Mouse (Mus musculus) gastrocnemius, postnatal 10 days (tissue): Measurements from ENCODE around the gene Odf2l. TPM values are rescaled to one million over a fixed set of nuclear protein-coding genes. Genes with fewer than 3 reads are reported as not detected.
A peak's percentile ranks its signal among the peaks of the same experiment; 100 is the strongest.

Experiments used
- DNase-seq: peaks from one replicate; pipeline ENCODE4 v3.0.0; 2021; ENCODE audit warnings: mixed read lengths
- long read RNA-seq, 2 experiments: library from polyadenylated mRNA; stranded (forward); transcript quantifications; one replicate each; pipeline ENCODE4 v2.0.0; 2021
- total RNA-seq, 2 experiments: library from RNA; stranded (reverse); gene quantifications; 2 replicates each; pipeline ENCODE4 v1.2.3; 2021

The Odf2l gene
- total RNA-seq: 10 to 100 TPM in 1 of 2 experiments, 1 to 10 TPM in 1; 5.9 to 15.5 TPM
- long read RNA-seq, experiment 1, partial matches to known transcripts: 1 of 3 reads
- long read RNA-seq, experiment 1, other reads (novel, unspliced or antisense): 2 of 3 reads
- long read RNA-seq, experiment 2, partial matches to known transcripts: 1 of 2 reads
- long read RNA-seq, experiment 2, other reads (novel, unspliced or antisense): 1 of 2 reads

- peak; percentile 98 for DNase-seq
Measured at GRCm38 (mm10) chr3:145118254-145119001, at the start of gene Odf2l. Gene Odf2l, plus strand, starts transcription at chr3:145118588.

GRCm38 (mm10) chr3:145068964-145069363, 49.4 kb upstream of the Odf2l start:
- no peak for DNase-seq

- no peak for DNase-seq
Measured at GRCm38 (mm10) chr3:145072339-145072738, 46.0 kb upstream of the Odf2l start.

GRCm38 (mm10) chr3:145078405-145078804, 40.0 kb upstream of the Odf2l start:
- DNase-seq: no peak

GRCm38 (mm10) chr3:145080904-145081303, 37.5 kb upstream of the Odf2l start:
- no peak for DNase-seq

GRCm38 (mm10) chr3:145083081-145083480, 35.3 kb upstream of the Odf2l start:
- no peak for DNase-seq

GRCm38 (mm10) chr3:145086180-145086579, 32.2 kb upstream of the Odf2l start:
- DNase-seq: no peak

GRCm38 (mm10) chr3:145087857-145088598, 30.4 kb upstream of the Odf2l start:
- DNase-seq: no peak

GRCm38 (mm10) chr3:145099291-145099690, 19.1 kb upstream of the Odf2l start, which contains the start of gene Clca2:
Gene Clca2, minus strand, starts transcription at chr3:145099443.
- DNase-seq: no peak

- DNase-seq: no peak
Measured at GRCm38 (mm10) chr3:145101891-145102555, 16.4 kb upstream of the Odf2l start.

GRCm38 (mm10) chr3:145103321-145103720, 15.1 kb upstream of the Odf2l start:
- no peak for DNase-seq

GRCm38 (mm10) chr3:145103770-145104169, 14.6 kb upstream of the Odf2l start:
- no peak for DNase-seq

- DNase-seq: peak; percentile 37
Measured at GRCm38 (mm10) chr3:145105076-145105772, 13.2 kb upstream of the Odf2l start.

- no peak for DNase-seq
Measured at GRCm38 (mm10) chr3:145105773-145106504, 12.4 kb upstream of the Odf2l start.

- no peak for DNase-seq
Measured at GRCm38 (mm10) chr3:145115169-145115568, 3.2 kb upstream of the Odf2l start.

GRCm38 (mm10) chr3:145117637-145118036, 751 bp upstream of the Odf2l start:
- no peak for DNase-seq

- no peak for DNase-seq
Measured at GRCm38 (mm10) chr3:145119002-145119358, 592 bp downstream of the Odf2l start.

- no peak for DNase-seq
Measured at GRCm38 (mm10) chr3:145119425-145119824, 1.0 kb downstream of the Odf2l start.

GRCm38 (mm10) chr3:145126618-145127017, 8.2 kb downstream of the Odf2l start:
- no peak for DNase-seq

- no peak for DNase-seq
Measured at GRCm38 (mm10) chr3:145129356-145129755, 11.0 kb downstream of the Odf2l start.

- DNase-seq: peak; percentile 48
Measured at GRCm38 (mm10) chr3:145131210-145131868, 13.0 kb downstream of the Odf2l start.
